Mouse (Mus musculus) gastrocnemius, adult 8-10 months (tissue): ENCODE results near the gene Cdc42ep1. TPM values are rescaled to one million over a fixed set of nuclear protein-coding genes. Genes with fewer than 3 reads are reported as not detected.

Source experiments
- DNase-seq, 2 experiments: peaks; one replicate each; pipeline ENCODE4 v3.0.0; 2022; ENCODE audit warnings: low spot score in 2 of 2
- total RNA-seq, 4 experiments: library from RNA; stranded (reverse); gene quantifications; 2 replicates each; pipeline ENCODE4 v1.2.4; 2022

Gene Cdc42ep1
- 1 to 10 TPM; 4.1 to 7.3 (median 6.2) TPM for total RNA-seq

DNA sequence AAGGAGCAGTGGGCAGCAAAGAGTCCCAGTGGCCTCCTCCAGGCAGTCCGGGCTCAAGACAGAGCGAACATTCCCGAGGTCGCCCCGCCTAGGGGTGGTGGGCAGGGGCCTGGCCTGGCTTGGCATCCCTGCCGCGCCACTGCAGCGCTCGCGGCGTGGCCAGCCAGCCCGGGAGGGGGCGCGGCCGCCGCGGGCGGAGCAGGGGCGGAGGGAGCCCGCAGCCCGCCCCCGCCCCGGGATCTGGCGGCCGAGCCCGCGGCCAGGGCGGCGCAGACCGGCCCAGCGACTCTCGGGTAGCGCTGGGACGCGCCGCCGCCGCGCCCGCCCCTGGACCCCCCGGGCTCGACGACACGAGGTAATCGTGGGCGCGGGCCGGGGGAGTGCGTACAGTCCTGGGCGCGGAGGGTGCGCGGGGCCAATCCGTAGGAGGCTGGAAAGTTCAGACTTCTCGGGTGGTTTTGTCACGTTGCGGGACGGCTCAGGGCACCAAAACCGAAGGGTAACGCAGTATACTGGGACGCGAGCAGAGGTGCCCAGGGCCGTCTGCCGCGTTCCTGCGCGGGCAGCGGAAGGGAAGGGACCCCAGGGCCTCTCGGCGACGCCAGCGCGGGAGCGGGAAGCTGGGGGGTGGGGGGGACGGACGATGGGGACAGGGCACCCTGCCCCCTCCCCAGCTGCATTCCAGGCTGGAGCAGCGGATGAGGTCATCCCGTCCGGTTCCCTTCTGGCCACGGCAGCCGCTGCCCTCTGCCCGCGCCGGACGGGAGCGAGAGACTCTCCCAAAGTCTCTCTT, at the start of gene Cdc42ep1:
Gene Cdc42ep1 (plus strand): TSS at position 254 of the 793 bp plus-strand sequence.
- peak in 1 of 2 experiments; percentile 58 for DNase-seq

DNA sequence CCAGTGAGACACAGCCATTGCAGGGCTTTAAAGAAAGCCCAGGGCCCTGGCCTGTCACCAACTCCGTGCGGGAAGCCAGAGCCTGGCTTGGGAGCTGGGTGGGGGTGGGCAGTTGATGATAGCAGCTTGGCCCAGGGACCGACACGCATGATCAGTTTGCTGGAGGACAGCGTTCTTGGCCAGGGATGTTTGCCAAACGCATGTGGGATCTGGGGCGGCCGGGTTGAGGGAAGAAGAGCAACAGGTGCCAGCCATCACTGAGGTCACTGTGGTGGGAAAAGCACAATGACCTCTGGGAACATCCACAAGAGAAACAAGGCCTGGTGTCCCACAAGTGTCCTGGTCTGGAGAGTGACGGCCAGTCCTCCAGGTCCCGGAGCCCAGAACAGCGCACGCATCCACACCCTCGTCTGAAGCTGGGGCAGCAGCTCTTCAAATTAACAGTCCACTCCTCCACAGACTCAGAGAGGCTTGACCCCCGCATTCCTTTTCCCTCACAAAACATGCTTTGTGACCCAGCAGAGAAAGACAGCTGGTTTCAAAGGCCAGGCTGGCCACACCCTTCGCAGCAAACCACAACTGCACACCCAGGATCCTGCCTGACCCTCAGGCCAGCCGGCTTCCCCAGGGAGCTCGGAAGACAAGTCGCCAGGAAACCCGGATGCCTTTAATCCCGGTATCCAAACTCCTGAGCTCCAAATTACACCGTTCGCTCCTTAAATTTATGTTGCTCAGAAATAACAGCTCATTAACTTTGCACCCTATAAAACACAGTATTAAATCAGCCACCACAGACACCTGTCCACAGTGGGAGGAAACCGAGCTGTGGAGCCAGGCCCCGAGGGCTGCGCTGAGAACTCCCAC, 46.0 kb upstream of the Cdc42ep1 start:
- peak in 1 of 2 experiments; percentile 54 for DNase-seq

DNA sequence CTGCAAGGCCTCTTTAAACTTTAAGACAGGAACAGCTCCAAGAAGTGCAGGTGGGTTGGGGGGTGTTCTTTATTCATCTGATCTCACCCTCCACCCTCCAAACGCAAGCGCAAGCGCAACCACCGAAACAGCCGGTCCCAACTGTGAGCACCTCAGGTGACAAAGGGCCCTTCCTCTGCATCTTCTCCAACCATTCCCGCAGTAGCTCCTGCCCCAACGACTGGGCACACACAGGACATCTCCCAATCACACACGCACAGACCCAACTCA, 45.4 kb upstream of the Cdc42ep1 start:
- no peak for DNase-seq

GRCm38 (mm10) chr15:78799029-78799428, 43.4 kb upstream of the Cdc42ep1 start:
- no peak for DNase-seq

DNA sequence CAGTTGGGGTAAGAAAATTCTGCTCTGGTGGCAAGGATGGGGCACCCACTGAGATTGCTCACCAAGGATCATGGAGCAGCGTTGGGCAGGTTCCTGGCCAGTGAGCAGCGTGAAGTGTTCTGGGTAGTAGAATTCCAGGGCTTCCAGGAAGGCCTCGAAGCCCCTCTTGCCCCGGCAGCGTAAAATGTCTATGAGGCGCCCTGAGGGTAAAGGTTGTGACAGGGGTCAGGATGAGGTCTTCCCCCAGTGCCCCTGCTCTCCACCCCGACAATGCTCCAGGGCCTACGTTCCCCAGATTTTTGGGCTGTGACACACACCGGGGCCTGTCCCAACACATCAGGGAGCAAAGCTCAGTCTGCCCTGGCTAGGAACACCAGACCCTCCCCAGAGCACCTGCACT, 40.9 kb upstream of the Cdc42ep1 start:
- no peak for DNase-seq

- DNase-seq, result no peak
Measured at GRCm38 (mm10) chr15:78801971-78802741, 40.3 kb upstream of the Cdc42ep1 start.

DNA sequence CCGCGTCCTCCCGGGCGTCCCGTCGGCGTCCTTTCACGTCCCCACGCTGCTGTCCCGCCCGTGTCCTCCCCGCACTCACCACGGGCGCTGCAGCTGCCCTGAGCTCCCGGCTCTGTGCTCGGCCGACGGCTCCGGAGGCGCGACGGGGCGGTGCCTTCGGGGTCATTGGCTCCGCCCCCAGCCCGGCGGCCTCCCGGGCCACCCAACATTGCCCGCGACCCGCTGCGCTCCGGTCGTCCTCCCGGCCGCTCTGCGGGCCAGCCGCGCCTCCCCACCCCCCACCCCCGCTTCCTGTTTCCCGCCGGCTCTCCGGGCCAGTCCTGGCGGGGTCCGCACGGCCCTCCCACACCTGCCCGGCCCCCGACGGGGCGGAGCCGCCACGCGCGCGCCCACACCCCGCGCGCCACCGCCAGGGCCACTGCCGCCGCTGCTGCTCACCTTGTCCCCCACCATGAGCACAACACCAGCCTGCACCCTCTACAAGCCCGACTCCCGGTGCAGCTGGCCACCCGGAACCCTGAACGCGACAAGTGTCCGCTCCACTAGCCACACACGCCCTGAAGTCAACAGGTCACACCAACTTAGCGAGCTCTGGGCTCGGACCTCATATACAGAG, 39.5 kb upstream of the Cdc42ep1 start, which contains the start of gene Card10:
Gene Card10 (minus strand): TSS at position 267 of the 616 bp plus-strand sequence.
- DNase-seq, result peak in 1 of 2 experiments; percentile 46

GRCm38 (mm10) chr15:78803499-78803900, 38.9 kb upstream of the Cdc42ep1 start:
- DNase-seq, result no peak

- no peak for DNase-seq
Measured at GRCm38 (mm10) chr15:78804326-78804725, 38.1 kb upstream of the Cdc42ep1 start.

GRCm38 (mm10) chr15:78805351-78805750, 37.1 kb upstream of the Cdc42ep1 start:
- DNase-seq, result no peak

- DNase-seq, result no peak
Measured at GRCm38 (mm10) chr15:78806614-78807013, 35.8 kb upstream of the Cdc42ep1 start.

GRCm38 (mm10) chr15:78807141-78807540, 35.3 kb upstream of the Cdc42ep1 start:
- DNase-seq, result no peak

DNA sequence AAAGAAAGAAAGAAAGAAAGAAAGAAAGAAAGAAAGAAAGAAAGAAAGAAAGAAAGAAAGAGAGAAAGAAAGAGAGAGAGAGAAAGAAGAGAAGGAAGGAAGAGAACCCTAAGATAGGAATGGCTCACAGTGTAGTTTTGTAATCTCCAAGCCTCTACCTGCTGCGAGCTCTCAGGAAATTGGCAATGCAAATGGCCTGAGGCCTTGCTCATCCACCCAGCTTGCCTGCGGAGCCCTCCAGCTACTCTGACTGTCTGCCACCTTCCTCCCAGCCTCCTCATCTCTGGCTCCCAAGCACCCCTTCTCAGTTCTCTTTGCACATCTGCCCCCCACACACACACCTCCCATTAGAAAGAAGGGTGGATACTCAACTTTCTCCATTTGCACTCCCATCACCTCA, 33.4 kb upstream of the Cdc42ep1 start:
- no peak for DNase-seq

GRCm38 (mm10) chr15:78809739-78810138, 32.7 kb upstream of the Cdc42ep1 start:
- DNase-seq, result no peak

DNA sequence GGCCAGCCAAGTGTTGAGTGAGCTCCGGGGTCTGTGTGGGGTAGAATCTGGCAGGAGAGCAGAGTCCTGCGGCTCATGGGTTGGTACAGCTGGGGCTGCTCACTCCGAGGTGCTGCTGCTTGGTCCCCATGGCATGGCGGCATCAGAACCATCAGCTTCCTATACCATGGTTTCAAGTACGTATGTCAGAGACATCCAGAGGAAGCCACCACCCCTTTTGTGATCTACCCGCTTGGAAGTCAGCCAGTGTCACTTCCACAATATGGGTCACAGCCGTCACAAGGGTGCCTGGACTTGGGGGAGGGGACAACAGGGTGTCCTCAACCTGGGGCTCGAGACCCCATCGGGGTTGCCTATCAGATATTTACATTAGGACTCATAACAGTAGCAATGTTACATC, 32.3 kb upstream of the Cdc42ep1 start:
- DNase-seq, result no peak

- no peak for DNase-seq
Measured at GRCm38 (mm10) chr15:78813603-78814002, 28.8 kb upstream of the Cdc42ep1 start.

DNA sequence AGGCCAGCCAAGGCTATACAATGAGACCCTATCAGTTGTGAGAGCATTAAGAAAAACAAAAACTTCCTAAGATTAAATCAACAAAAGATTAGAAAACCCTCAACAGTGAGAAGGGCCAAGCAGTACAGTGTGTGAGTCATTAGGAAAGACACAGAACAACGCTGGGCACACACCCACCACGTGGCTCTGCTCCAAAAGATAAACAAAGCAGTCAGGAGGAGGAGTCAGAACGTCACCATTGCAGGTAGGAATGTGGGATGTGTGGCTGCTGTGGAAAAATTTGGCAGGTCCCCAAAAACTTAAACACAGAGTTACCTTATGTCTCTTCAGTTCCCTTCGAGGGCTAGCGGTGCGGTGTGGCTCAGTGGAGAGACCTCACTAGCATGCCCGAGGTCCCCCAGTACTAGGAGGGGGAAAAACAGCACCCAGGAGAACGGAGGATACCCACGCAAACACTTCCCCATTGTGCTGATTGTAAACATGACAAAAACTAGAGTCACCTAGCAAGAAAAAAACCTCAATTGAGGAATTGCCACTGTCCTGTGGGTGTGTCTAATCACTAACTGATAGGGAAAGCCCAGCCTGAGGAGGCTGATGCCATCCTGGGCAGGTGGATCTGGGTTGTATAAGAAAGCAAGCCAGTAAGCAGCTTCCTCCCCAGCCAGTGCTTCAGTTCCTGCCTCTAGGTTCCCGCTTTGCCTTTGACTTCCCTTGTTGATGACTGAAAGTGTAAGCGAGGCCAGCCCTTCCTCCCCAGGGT, 26.9 kb upstream of the Cdc42ep1 start:
- DNase-seq, result no peak

DNA sequence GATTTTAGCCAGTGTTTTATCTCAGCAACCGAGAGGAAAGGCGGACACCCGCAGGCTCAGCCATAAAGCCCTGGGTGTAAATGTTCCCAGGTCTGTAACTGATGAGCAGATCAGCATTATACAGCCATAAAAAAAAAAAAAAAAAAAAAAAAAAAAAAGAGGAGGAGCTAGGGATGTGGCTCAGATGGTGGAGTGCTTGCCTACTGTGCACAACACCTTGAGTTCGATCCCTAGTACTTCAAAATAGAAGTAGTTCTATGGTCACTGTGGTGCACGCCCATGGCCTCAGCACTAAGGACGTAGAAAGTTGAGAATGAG, 26.4 kb upstream of the Cdc42ep1 start:
- no peak for DNase-seq

DNA sequence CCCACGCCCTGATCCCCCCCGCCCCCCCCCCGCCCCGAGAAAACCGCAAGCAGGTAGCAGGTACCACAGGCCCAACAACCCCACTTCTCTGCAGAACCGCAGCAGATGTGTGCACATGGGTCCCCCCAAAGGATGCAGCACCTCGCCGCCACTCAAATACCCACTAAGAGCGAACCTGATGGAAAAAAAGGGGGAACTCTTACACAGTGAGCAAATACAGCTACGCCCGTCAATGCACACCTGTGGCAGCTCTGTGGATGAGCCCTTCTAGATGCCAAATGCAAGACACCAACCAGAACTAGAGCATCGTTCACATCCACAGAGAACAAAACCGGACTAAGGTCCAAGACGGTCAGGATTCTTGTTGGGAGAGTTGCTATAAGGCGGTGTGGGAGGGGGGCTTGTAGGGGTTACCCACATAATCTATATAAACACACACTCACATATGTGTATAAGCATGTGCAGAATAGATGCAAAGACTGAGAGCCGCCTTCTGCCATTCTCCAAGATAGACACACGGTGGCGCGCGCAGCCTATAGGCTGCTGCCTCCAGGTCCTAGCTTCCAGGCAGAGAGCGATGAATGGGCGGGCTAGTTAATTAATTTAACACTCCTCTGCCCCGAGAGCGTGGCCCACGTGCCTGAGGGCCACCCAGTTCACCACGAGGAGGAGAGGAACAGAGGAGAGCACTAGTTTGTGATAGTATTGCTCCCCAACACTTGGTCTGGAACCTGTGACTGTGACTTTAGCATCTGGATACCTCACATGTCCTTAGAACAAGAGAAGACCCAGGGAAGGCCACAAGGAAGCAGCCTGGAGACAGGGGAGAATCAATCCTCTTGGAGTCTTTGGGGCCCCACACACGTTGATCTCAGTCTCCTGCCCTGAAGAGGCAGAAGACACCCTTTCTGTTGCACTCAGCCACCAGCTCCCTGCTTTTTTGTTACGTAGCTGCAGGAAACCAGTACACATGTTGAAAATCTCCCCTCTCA, 15.9 kb upstream of the Cdc42ep1 start:
- DNase-seq, result peak in 1 of 2 experiments; percentile 59
